Mouse (Mus musculus): ENCODE results near the gene Vmn1r21. TPM values are rescaled to one million over a fixed set of nuclear protein-coding genes. Genes with fewer than 3 reads are reported as not detected.

Gene Vmn1r21
- polyA plus RNA-seq, 1 experiment from 2014 or later: not detected

DNA sequence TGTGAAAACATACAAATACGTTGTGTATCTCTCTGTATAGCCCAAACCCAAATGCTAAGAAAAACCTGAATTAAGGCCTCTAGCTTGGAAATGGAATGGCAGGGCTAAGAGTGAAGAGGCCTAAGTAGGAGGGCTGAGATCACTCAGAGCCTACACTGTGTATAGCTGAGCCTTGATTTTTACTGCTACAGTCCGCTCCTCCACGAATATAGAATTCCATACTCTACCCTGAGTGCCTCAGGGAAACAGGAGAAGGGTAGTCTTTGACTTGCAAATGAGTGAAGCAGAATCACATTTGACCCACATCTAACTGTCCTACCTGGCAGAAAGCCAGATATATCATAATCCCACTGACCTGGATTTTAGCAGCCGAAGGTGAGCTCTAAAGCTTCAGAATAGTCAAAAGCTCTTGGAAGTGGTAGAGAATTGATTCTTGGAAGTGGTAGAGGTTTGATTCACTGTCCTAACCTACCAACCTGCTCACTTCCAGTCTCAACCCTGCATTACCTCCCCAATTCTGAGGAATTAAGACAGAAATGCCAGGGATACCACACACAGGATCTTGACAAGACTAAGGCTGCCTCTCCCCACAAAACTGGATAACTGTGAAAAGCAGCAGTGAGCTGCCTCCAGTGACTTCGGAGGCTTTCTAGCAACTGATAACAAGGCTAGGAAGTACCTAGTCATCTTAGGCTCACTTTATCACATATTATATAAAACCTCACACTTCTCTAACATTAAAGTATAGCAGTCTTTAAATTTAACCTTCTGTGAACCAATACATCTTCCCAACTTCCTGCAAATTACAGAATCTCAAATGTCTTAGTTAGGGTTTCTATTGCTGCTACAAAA, 44.7 kb downstream of the Vmn1r21 start:
- DNase-seq (ENCODE audit: low spot score): no peak
- peaks cover 24% of the 10 kb centered on the region for H3K36me3 ChIP-seq
- 96% methylated on average over 5 of the region's 5 CpGs for WGBS
- H3K4me1 ChIP-seq (replicated peaks): no peaks in the 10 kb centered on the region
- H3K27me3 ChIP-seq (ENCODE audit: insufficient read depth, poor library complexity, severe bottlenecking): no peaks in the 10 kb centered on the region
- no peak overlapping the region for H3K4me3 ChIP-seq
- peaks cover 3% of the 10 kb centered on the region; the same call in 1 of the 2 replicates for H3K9me3 ChIP-seq
- no peak overlapping the region for H3K27ac ChIP-seq

DNA sequence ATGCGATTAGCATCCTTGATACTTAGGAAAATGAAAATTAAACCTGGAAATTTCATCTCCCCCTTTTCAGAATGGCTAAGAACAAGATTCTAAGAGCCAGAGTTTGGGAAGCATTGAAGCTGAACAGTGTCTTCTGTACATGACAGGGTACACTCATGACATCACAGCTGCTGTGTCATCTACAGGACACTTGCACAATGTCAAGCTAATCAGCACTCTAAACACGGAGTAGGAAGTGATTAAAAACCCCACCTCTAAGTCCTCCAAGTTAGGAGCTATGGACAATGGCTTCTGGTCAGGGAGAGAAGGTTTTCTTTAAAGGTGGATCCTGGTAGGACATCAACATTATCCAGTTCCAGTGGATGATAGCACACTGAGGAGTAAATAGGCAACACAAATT, 47.0 kb downstream of the Vmn1r21 start:
- no peaks in the 10 kb centered on the region for H3K27me3 ChIP-seq (ENCODE audit: insufficient read depth, poor library complexity, severe bottlenecking)
- H3K36me3 ChIP-seq: peaks cover 14% of the 10 kb centered on the region
- H3K9me3 ChIP-seq: no peaks in the 10 kb centered on the region
- 78% methylated on average over 2 of the region's 2 CpGs for WGBS
- no peak for DNase-seq (ENCODE audit: low spot score)
- no peaks in the 10 kb centered on the region for H3K4me1 ChIP-seq (replicated peaks)
- no peak overlapping the region for H3K4me3 ChIP-seq
- H3K27ac ChIP-seq: no peak overlapping the region

DNA sequence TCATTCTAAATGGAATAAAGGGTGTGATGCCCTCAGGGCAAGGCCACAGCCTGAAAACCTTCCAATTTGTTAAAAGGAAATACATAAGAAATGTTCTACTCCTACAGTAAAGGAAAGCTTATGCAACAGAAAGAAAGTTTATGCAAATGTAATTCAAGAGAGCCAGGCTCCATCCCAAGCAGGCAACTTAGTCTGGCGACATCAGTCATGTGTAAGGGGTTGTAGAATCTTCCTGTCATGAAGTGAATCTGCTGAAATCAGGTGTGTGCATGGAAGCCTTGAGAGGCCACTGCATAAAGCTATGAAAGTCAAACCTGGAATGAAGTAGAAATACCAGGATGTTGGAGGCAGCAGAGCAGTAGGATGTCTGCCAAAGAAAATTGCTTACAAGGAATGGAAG, 51.2 kb downstream of the Vmn1r21 start:
- peaks cover 3% of the 10 kb centered on the region; the same call in 1 of the 2 replicates for H3K4me1 ChIP-seq (replicated peaks)
- 87% methylated on average over 1 of the region's 1 CpGs for WGBS
- H3K27me3 ChIP-seq (ENCODE audit: insufficient read depth, poor library complexity, severe bottlenecking): no peaks in the 10 kb centered on the region
- H3K9me3 ChIP-seq: no peaks in the 10 kb centered on the region
- H3K36me3 ChIP-seq: no peaks in the 10 kb centered on the region
- no peak for DNase-seq (ENCODE audit: low spot score)
- H3K4me3 ChIP-seq: no peak overlapping the region
- no peak overlapping the region for H3K27ac ChIP-seq

DNA sequence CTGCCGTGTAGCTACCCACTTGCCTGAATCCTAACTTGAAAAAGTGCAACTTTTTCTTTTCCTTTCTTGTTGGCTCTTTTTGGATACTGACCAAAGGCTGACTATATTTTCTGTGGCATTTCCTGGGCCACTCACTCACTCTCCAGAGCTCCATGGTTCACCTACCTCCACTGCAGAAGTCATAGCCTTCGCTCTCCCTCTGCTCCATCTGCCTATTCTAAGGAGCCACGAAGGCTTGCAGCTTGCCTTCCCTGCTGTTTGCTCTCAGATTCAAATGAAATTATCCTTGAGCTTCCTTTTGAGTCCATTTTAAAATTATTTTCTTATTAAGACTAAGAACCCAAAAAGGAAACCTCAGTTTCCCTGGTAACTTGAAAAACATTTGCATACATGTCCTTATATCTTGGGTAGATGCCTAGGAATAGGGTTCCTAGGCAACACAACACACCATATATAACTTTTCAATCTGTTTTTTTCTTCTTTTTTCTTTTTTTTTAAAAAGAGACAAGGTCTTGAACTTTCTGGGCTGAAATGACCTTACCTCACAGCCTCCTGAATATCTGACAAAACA, 53.2 kb downstream of the Vmn1r21 start:
- WGBS: 85% methylated on average over 3 of the region's 3 CpGs
- no peak for DNase-seq (ENCODE audit: low spot score)

DNA sequence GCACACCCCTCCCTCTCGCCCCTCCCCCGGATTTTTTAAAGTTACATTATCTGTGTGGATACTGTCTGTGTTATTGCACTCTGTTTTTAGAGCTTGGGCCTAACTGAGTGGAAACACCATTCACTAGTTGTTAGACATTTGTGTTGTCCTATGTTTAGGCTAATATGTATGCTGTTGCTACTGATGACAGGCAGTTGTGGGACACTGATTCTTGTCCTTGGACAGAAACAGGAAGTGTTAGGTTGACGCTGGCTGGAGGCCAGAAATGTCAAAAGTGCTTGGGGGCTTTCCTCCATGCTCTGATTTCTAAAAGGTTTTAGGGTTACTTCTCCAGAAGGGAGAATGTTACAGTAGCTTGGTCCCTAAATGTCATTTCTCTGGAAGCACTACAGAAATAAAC, 54.3 kb downstream of the Vmn1r21 start:
- 72% methylated on average over 3 of the region's 3 CpGs for WGBS
- H3K9me3 ChIP-seq: no peaks in the 10 kb centered on the region
- H3K36me3 ChIP-seq: no peaks in the 10 kb centered on the region
- H3K4me1 ChIP-seq (replicated peaks): peaks cover 3% of the 10 kb centered on the region; the same call in 1 of the 2 replicates
- no peak for DNase-seq (ENCODE audit: low spot score)
- H3K27ac ChIP-seq: no peak overlapping the region
- no peak overlapping the region for H3K4me3 ChIP-seq
- no peaks in the 10 kb centered on the region for H3K27me3 ChIP-seq (ENCODE audit: insufficient read depth, poor library complexity, severe bottlenecking)

More for the DNA sequence above, 53.2 kb downstream of the Vmn1r21 start:
- H3K4me3 ChIP-seq: no peak overlapping the region
- H3K27ac ChIP-seq: no peak overlapping the region
- H3K4me1 ChIP-seq (replicated peaks): peaks cover 3% of the 10 kb centered on the region; the same call in 1 of the 2 replicates
- no peaks in the 10 kb centered on the region for H3K9me3 ChIP-seq
- H3K27me3 ChIP-seq (ENCODE audit: insufficient read depth, poor library complexity, severe bottlenecking): no peaks in the 10 kb centered on the region
- H3K36me3 ChIP-seq: no peaks in the 10 kb centered on the region

Other genes starting within 250 kb of the Vmn1r21 start
- 17.1 and 17.8 TPM in 2 replicates for gene Pyurf, start 158.3 kb downstream of the Vmn1r21 start, polyA plus RNA-seq (2016; fragmentation: Nextera tagmentation; extraction: Ambion mirVana)
- gene Lancl2, start 147.8 kb downstream of the Vmn1r21 start, polyA plus RNA-seq (2016; fragmentation: Nextera tagmentation; extraction: Ambion mirVana): 35.2 and 37.2 TPM in 2 replicates
- 61.3 and 72.1 TPM in 2 replicates for gene Vopp1, start 25.2 kb downstream of the Vmn1r21 start, polyA plus RNA-seq (2016; fragmentation: Nextera tagmentation; extraction: Ambion mirVana)
- not detected in 2 replicates for gene Vmn1r22, start 57.7 kb upstream of the Vmn1r21 start, polyA plus RNA-seq (2016; fragmentation: Nextera tagmentation; extraction: Ambion mirVana)
- gene Vmn1r23, start 76.5 kb upstream of the Vmn1r21 start, polyA plus RNA-seq (2016; fragmentation: Nextera tagmentation; extraction: Ambion mirVana): not detected in 2 replicates
- gene Vmn1r24, start 111.2 kb upstream of the Vmn1r21 start, polyA plus RNA-seq (2016; fragmentation: Nextera tagmentation; extraction: Ambion mirVana): not detected in 2 replicates
- gene Vmn1r25, start 130.5 kb upstream of the Vmn1r21 start, polyA plus RNA-seq (2016; fragmentation: Nextera tagmentation; extraction: Ambion mirVana): not detected in 2 replicates
- not detected in 2 replicates for gene Vmn1r26, start 164.8 kb upstream of the Vmn1r21 start, polyA plus RNA-seq (2016; fragmentation: Nextera tagmentation; extraction: Ambion mirVana)